Mouse (Mus musculus): Measurements from ENCODE around the gene Hnrnpa3. TPM values are rescaled to one million over a fixed set of nuclear protein-coding genes. Genes with fewer than 3 reads are reported as not detected.

Gene Hnrnpa3
- polyA plus RNA-seq, 1 experiment from 2014 or later: 268 TPM

GRCm38 (mm10) chr2:75705162-75705752 is 46.2 kb downstream of the Hnrnpa3 start:
- Histone ChIP-seq H3K4me2 (replicated peaks) (peak overlapping the region; percentile 83), H3K4me3 (replicated peaks) (peak overlapping the region; percentile 89), H3K27me3 (no peaks in the 10 kb centered on the region), H3K36me3 (no peaks in the 10 kb centered on the region), H3K9ac (peak overlapping the region; percentile 82), H3K4me1 (peaks cover 30% of the 10 kb centered on the region), H3K9me3 (replicated peaks) (no peaks in the 10 kb centered on the region), H3K27ac (replicated peaks) (peak overlapping the region; percentile 98)
- 16% methylated on average over 19 of the region's 19 CpGs for WGBS
- no peak for ATAC-seq (ENCODE audit: insufficient number of reproducible peaks, low FRiP score, low TSS enrichment, low read depth)

- no peak overlapping the region for H3K4me3 ChIP-seq (replicated peaks)
- no peaks in the 10 kb centered on the region for H3K9me3 ChIP-seq (replicated peaks)
- peaks cover 20% of the 10 kb centered on the region for H3K4me1 ChIP-seq
- no peak overlapping the region for H3K9ac ChIP-seq
- H3K4me2 ChIP-seq (replicated peaks): no peak overlapping the region
- H3K27me3 ChIP-seq: no peaks in the 10 kb centered on the region
- ATAC-seq (ENCODE audit: insufficient number of reproducible peaks, low FRiP score, low TSS enrichment, low read depth): no peak
- H3K36me3 ChIP-seq: no peaks in the 10 kb centered on the region
- H3K27ac ChIP-seq (replicated peaks): 0 out of 2 replicates have a peak overlapping the region, but pooled peaks have one; percentile 18
- 63% methylated on average over 5 of the region's 5 CpGs for WGBS
Measured at GRCm38 (mm10) chr2:75706435-75706834, 47.4 kb downstream of the Hnrnpa3 start.

GRCm38 (mm10) chr2:75707420-75707819 is 48.4 kb downstream of the Hnrnpa3 start:
- H3K9me3 ChIP-seq (replicated peaks): no peaks in the 10 kb centered on the region
- H3K4me2 ChIP-seq (replicated peaks): no peak overlapping the region
- no peak overlapping the region for H3K27ac ChIP-seq (replicated peaks)
- H3K4me1 ChIP-seq: peaks cover 12% of the 10 kb centered on the region
- no peaks in the 10 kb centered on the region for H3K27me3 ChIP-seq
- no peak for ATAC-seq (ENCODE audit: insufficient number of reproducible peaks, low FRiP score, low TSS enrichment, low read depth)
- whole genome bisulfite sequencing: 30% methylated on average over 1 of the region's 1 CpGs
- H3K4me3 ChIP-seq (replicated peaks): no peak overlapping the region
- no peaks in the 10 kb centered on the region for H3K36me3 ChIP-seq
- H3K9ac ChIP-seq: no peak overlapping the region

GRCm38 (mm10) chr2:75713083-75713482 is 54.0 kb downstream of the Hnrnpa3 start:
- H3K27me3 ChIP-seq: no peaks in the 10 kb centered on the region
- H3K4me2 ChIP-seq (replicated peaks): no peak overlapping the region
- 0 out of 2 replicates have a peak, but pooled peaks cover 4% of the 10 kb centered on the region for H3K4me1 ChIP-seq
- ATAC-seq (ENCODE audit: insufficient number of reproducible peaks, low FRiP score, low TSS enrichment, low read depth): no peak
- 83% methylated on average over 3 of the region's 3 CpGs for WGBS
- no peak overlapping the region for H3K9ac ChIP-seq
- no peak overlapping the region for H3K4me3 ChIP-seq (replicated peaks)
- H3K9me3 ChIP-seq (replicated peaks): no peaks in the 10 kb centered on the region
- no peak overlapping the region for H3K27ac ChIP-seq (replicated peaks)
- H3K36me3 ChIP-seq: no peaks in the 10 kb centered on the region

- no peaks in the 10 kb centered on the region for H3K27me3 ChIP-seq
- no peak overlapping the region for H3K4me3 ChIP-seq (replicated peaks)
- 41% methylated on average over 4 of the region's 4 CpGs for WGBS
- H3K4me2 ChIP-seq (replicated peaks): no peak overlapping the region
- H3K27ac ChIP-seq (replicated peaks): no peak overlapping the region
- H3K4me1 ChIP-seq: 0 out of 2 replicates have a peak, but pooled peaks cover 4% of the 10 kb centered on the region
- H3K9me3 ChIP-seq (replicated peaks): no peaks in the 10 kb centered on the region
- H3K9ac ChIP-seq: no peak overlapping the region
- ATAC-seq (ENCODE audit: insufficient number of reproducible peaks, low FRiP score, low TSS enrichment, low read depth): no peak
- no peaks in the 10 kb centered on the region for H3K36me3 ChIP-seq
Measured at GRCm38 (mm10) chr2:75714766-75715165, 55.7 kb downstream of the Hnrnpa3 start.

- H3K27ac ChIP-seq (replicated peaks): no peak overlapping the region
- no peak for ATAC-seq (ENCODE audit: insufficient number of reproducible peaks, low FRiP score, low TSS enrichment, low read depth)
- H3K27me3 ChIP-seq: no peaks in the 10 kb centered on the region
- H3K36me3 ChIP-seq: no peaks in the 10 kb centered on the region
- WGBS: 56% methylated on average over 12 of the region's 12 CpGs
- H3K4me2 ChIP-seq (replicated peaks): no peak overlapping the region
- 0 out of 2 replicates have a peak, but pooled peaks cover 4% of the 10 kb centered on the region for H3K4me1 ChIP-seq
- no peak overlapping the region for H3K9ac ChIP-seq
- H3K9me3 ChIP-seq (replicated peaks): no peaks in the 10 kb centered on the region
- H3K4me3 ChIP-seq (replicated peaks): no peak overlapping the region
Measured at GRCm38 (mm10) chr2:75716046-75717016, 57.3 kb downstream of the Hnrnpa3 start.

Small RNA genes lying within 50 kb of the gene (microRNA-seq; reads per million reads assigned to microRNA genes)
- gene Gm24574 (ENCODE audit: borderline number of aligned reads): not detected

Other genes starting within 250 kb of the Hnrnpa3 start
- 50.7 and 56.1 TPM in 2 replicates for gene Nfe2l2, start 45.4 kb downstream of the Hnrnpa3 start, polyA plus RNA-seq (2015; fragmentation: Nextera tagmentation; extraction: Ambion mirVana)
- 24.5 and 27.6 TPM in 2 replicates for gene Agps, start 172.9 kb downstream of the Hnrnpa3 start, polyA plus RNA-seq (2015; fragmentation: Nextera tagmentation; extraction: Ambion mirVana)